Comparison of ENCODE assay signal across 11 mouse cellular contexts in the genomic region with DNA sequence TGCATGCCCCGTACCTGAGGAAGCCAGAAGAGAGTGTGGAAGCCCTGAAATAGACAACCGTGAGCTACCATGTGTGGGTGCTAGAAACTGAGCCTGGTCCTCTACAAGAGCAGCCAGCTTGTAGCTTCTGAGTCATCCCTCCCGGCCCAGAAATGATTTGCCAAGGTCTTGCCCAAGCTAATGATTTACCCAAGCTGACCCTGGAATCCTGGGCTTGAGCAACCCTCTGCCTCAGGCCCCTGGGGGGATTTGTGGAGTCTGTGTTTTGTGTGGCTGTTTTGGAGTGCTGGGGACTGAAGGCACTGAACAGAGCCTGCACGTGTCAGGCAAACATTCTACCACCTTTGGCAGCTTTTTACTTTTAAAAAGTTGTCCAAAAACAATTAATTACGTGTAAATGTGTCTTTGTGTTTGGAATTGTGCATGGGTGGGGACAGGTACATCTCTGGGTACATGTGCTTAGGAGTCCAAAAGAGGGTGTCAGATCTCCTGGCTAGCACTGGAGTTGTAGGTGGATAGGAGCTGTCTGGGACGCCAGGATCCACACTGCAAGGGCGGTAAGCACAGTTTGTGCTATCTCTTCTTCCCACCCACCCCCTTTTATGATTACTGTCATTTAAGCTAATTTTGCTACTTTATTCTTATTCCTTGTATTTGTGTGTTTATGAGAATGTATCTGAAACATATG. TPM values are rescaled to one million over a fixed set of nuclear protein-coding genes. Genes with fewer than 3 reads are reported as not detected.
DNase-seq lines count a peak whose midpoint lies in the region; ATAC-seq lines count a peak whose summit lies in the region.
"Had no signal": no experiment of that assay in that cellular context is flagged by ENCODE, and none has a peak within 500 bp of the region (broad histone marks: within the 10 kb centered on the region; RNA-seq: fewer than 3 reads in every experiment).

No protein-coding gene starts in this region.

- no peak for ATAC-seq in megakaryocyte-erythroid progenitor cell, adult 5-6 weeks (replicated peaks; ENCODE audit: low FRiP score, low TSS enrichment, poor library complexity, severe bottlenecking)

- DNase-seq in 3T3-L1 (ENCODE audit: low read depth, low spot score): peak; percentile 64
- DNase-seq in adrenal gland, adult 8-10 months: peak; percentile 74
- DNase-seq in kidney, adult 11 months: peak; percentile 80
- peak; percentile 77 to 83 for DNase-seq in kidney, postnatal 36 days
- DNase-seq in natural killer cell, adult 2 months (ENCODE audit: low spot score in 2 of 2): no peak
- DNase-seq in left cerebral cortex, adult 8-10 months (ENCODE audit: low spot score in 2 of 2): no peak
- no peak for DNase-seq in gastrocnemius, adult 8-10 months (ENCODE audit: low spot score in 2 of 2)
- DNase-seq: cerebellum, postnatal 36 days had no signal

RNA-seq across cellular contexts. Expression of a gene that starts 1.4 kb away (rescaled TPM):
- total RNA-seq in adrenal gland, adult 8-10 months (2022): 1 to 10 TPM; 2.5 to 3.0 (median 2.8) TPM
- total RNA-seq in left cerebral cortex, adult 8-10 months (2022): 10 to 100 TPM; 11.6 to 14.2 (median 11.9) TPM
- total RNA-seq in megakaryocyte-erythroid progenitor cell, adult 5-6 weeks (2014; fragmentation: Nextera tagmentation): not detected in 2 replicates
- total RNA-seq in megakaryocyte-erythroid progenitor cell, adult 5-6 weeks (2017): not detected in 2 replicates
- 1 to 10 TPM in 3 of 4 experiments, under 1 TPM in 1; 0.63 to 2.0 (median 1.3) TPM for total RNA-seq in gastrocnemius, adult 8-10 months (2022)

RNA-seq across cellular contexts. Expression of a gene that starts 22.4 kb away (rescaled TPM):
- not detected for total RNA-seq in adrenal gland, adult 8-10 months (2022)
- not detected for total RNA-seq in left cerebral cortex, adult 8-10 months (2022)
- not detected in 2 replicates for total RNA-seq in megakaryocyte-erythroid progenitor cell, adult 5-6 weeks (2014; fragmentation: Nextera tagmentation)
- not detected in 2 replicates for total RNA-seq in megakaryocyte-erythroid progenitor cell, adult 5-6 weeks (2017)
- not detected for total RNA-seq in gastrocnemius, adult 8-10 months (2022)
- total RNA-seq: layer of hippocampus, adult 18-20 months; megakaryocyte, adult 5-6 weeks had no signal

RNA-seq across cellular contexts. Expression of a gene that starts 22.5 kb away (rescaled TPM):
- not detected for total RNA-seq in adrenal gland, adult 8-10 months (2022)
- 1 to 10 TPM; 1.6 to 2.3 (median 1.9) TPM for total RNA-seq in left cerebral cortex, adult 8-10 months (2022)
- total RNA-seq in megakaryocyte-erythroid progenitor cell, adult 5-6 weeks (2014; fragmentation: Nextera tagmentation): 0.87 TPM in 1 of 2 replicates, not detected in the other
- total RNA-seq in megakaryocyte-erythroid progenitor cell, adult 5-6 weeks (2017): 1.3 TPM in 1 of 2 replicates, not detected in the other
- total RNA-seq in gastrocnemius, adult 8-10 months (2022): not detected

RNA-seq across cellular contexts. Expression of a gene that starts 27.0 kb away (rescaled TPM):
- 10 to 100 TPM; 27.1 to 38.6 (median 34.9) TPM for total RNA-seq in adrenal gland, adult 8-10 months (2022)
- total RNA-seq in left cerebral cortex, adult 8-10 months (2022): 10 to 100 TPM; 25.7 to 34.9 (median 29.0) TPM
- 39.1 and 52.6 TPM in 2 replicates for total RNA-seq in megakaryocyte-erythroid progenitor cell, adult 5-6 weeks (2014; fragmentation: Nextera tagmentation)
- total RNA-seq in megakaryocyte-erythroid progenitor cell, adult 5-6 weeks (2017): 19.3 and 24.7 TPM in 2 replicates
- 10 to 100 TPM in 3 of 4 experiments, 1 to 10 TPM in 1; 8.1 to 17.8 (median 16.6) TPM for total RNA-seq in gastrocnemius, adult 8-10 months (2022)

RNA-seq across cellular contexts. Expression of a gene that starts 35.0 kb away (rescaled TPM):
- total RNA-seq in adrenal gland, adult 8-10 months (2022): 1 to 10 TPM; 1.7 to 4.1 (median 3.3) TPM
- total RNA-seq in left cerebral cortex, adult 8-10 months (2022): 1 to 10 TPM in 3 of 4 experiments, under 1 TPM in 1; 0.81 to 1.8 (median 1.7) TPM
- total RNA-seq in megakaryocyte-erythroid progenitor cell, adult 5-6 weeks (2014; fragmentation: Nextera tagmentation): 60.1 and 63.2 TPM in 2 replicates
- total RNA-seq in megakaryocyte-erythroid progenitor cell, adult 5-6 weeks (2017): 5.8 and 6.7 TPM in 2 replicates
- under 1 TPM in 3 of 4 experiments, not detected in 1; 0.07 to 0.31 (median 0.12) TPM for total RNA-seq in gastrocnemius, adult 8-10 months (2022)

Comparison
In these comparisons a context has a peak if more than half of its experiments do, and no peak if none do; other contexts are left out.
1. DNase-seq: peak in 3T3-L1 (single experiment), adrenal gland, adult 8-10 months (single experiment), kidney, adult 11 months (single experiment) and kidney, postnatal 36 days (2 of 2); none in natural killer cell, adult 2 months (0 of 2), left cerebral cortex, adult 8-10 months (0 of 2) and gastrocnemius, adult 8-10 months (0 of 2).